Mouse (Mus musculus) forebrain, embryonic 11.5 days (tissue): ENCODE measurements around the gene Fmo1. TPM values are rescaled to one million over a fixed set of nuclear protein-coding genes. Genes with fewer than 3 reads are reported as not detected.

Source experiments
- ATAC-seq: fragments of 200-750 bp; cut with Nextera tagmentation; replicated peaks from 2 replicates; pipeline ENCODE4 v1.8.0; 2017; ENCODE audit warnings: moderate TSS enrichment; ENCODE audit not compliant: low FRiP score
- DNase-seq: peaks from one replicate; pipeline ENCODE4 v3.0.0-alpha.2; 2017; ENCODE audit warnings: low spot score
- H3K27ac ChIP-seq: fragments of 300-500 bp; sonication (generic); 2 replicates; pipeline ENCODE4 v1.5.1; 2014; ENCODE audit warnings: low read depth, low read length
- H3K27me3 ChIP-seq: fragments of 300-500 bp; sonication (generic); 2 replicates; pipeline ENCODE4 v1.6.1; 2014; ENCODE audit warnings: mild to moderate bottlenecking, low read length, mixed read lengths; ENCODE audit not compliant: control insufficient read depth, insufficient read depth
- H3K36me3 ChIP-seq: fragments of 300-500 bp; sonication (generic); 2 replicates; pipeline ENCODE4 v1.6.1; 2014; ENCODE audit warnings: mild to moderate bottlenecking, low read length, moderate library complexity, mixed read lengths; ENCODE audit not compliant: control insufficient read depth, insufficient read depth
- H3K4me1 ChIP-seq: fragments of 300-500 bp; sonication (generic); replicated peaks from 2 replicates; pipeline ENCODE4 v1.6.1; 2014; ENCODE audit warnings: low read length, mixed read lengths; ENCODE audit not compliant: control insufficient read depth, insufficient read depth
- H3K4me2 ChIP-seq: fragments of 300-500 bp; sonication (generic); 2 replicates; pipeline ENCODE4 v1.6.1; 2014; ENCODE audit warnings: low read depth, mild to moderate bottlenecking, low read length, moderate library complexity, mixed read lengths; ENCODE audit not compliant: severe bottlenecking
- H3K4me3 ChIP-seq: fragments of 300-500 bp; sonication (generic); 2 replicates; pipeline ENCODE4 v1.5.1; 2014; ENCODE audit warnings: low read depth, low read length
- H3K9ac ChIP-seq: fragments of 300-500 bp; sonication (generic); 2 replicates; pipeline ENCODE4 v1.6.1; 2014; ENCODE audit warnings: low read length
- H3K9me3 ChIP-seq: fragments of 300-500 bp; sonication (generic); 2 replicates; pipeline ENCODE4 v1.6.1; 2016; ENCODE audit warnings: low read length, mixed read lengths; ENCODE audit not compliant: control insufficient read depth
- WGBS: fragments of 180-500 bp; shearing (Covaris S2); extraction: QIAGEN DNeasy Blood & Tissue Kit; methylation state at CpG from one replicate; pipeline ENCODE4 v1.1.7; 2014; 5-methylcytosine and 5-hydroxymethylcytosine counted together
- polyA plus RNA-seq: library from polyadenylated mRNA; unstranded; fragments of >200 nt; fragmentation: Nextera tagmentation; extraction: Ambion mirVana; gene quantifications from 2 replicates; pipeline ENCODE4 v1.2.1, GENCODE M21; 2014

Gene Fmo1
- polyA plus RNA-seq: 15.3 and 19.9 TPM in 2 replicates

DNA sequence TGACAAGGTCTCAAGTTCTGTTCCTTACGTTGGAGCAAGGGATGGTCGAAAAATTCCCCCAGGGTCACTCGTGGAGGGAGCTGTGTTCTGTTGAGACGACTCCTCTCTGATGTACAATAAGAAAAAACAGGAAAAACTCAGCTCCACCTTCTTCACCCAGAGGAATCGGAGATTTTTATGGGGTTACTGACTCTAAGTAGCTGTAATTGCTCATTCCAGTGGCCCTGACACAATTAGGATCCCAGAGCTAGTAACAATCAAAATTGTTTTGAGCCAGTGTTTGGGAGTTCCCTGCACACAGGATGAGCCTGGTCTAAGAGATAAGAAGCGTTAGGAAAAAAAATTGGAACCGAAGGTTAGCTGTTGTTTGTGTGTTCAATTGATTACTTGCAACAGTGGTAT is at the start of gene Fmo1:
TSS of gene Fmo1 (minus strand) at position 331 of the 402 bp plus-strand sequence.
- Histone ChIP-seq H3K4me2 (no peak within 1 kb of the TSS), H3K36me3 (no peaks in the 10 kb centered on the region), H3K27me3 (no peaks in the 10 kb centered on the region), H3K9me3 (no peaks in the 10 kb centered on the region), H3K9ac (no peak within 1 kb of the TSS), H3K27ac (no peak within 1 kb of the TSS), H3K4me1 (no peaks in the 10 kb centered on the region), H3K4me3 (no peak within 1 kb of the TSS)
- WGBS: 77% methylated on average over 7 of the region's 7 CpGs
- ATAC-seq (no peak), DNase-seq (no peak)

DNA sequence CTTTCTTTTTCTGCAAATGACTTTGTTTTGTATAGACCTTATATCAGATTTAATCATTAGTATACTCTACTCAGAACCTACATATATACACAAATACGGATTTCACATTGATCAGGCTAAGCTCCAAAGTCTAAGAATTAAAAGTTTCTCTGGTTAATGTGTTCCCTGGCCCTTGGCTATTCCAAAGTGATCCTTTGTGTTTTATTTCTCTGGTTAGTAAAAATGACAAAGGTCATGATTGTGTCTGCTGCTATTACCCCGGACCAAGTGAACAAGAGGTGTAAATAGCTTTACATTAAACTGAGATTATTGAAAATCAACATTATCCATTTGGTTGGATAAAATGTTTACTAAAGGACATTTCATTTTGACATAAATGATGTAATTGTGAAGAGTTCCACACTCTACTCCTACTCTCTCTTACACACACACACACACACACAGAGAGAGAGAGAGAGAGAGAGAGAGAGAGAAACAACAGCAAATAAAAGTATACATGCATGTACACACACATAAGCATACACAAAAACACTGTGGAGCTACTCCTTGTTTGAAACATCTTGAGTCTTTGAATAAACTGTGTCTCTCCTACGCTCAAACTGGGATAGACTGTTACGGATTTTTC is 48.6 kb upstream of the Fmo1 start:
- H3K4me3 ChIP-seq: no peak overlapping the region
- H3K36me3 ChIP-seq: no peaks in the 10 kb centered on the region
- H3K9me3 ChIP-seq: no peaks in the 10 kb centered on the region
- DNase-seq: no peak
- ATAC-seq: no peak
- 85% methylated on average over 4 of the region's 4 CpGs for WGBS
- no peak overlapping the region for H3K4me2 ChIP-seq
- H3K9ac ChIP-seq: no peak overlapping the region
- H3K27me3 ChIP-seq: no peaks in the 10 kb centered on the region
- no peaks in the 10 kb centered on the region for H3K4me1 ChIP-seq
- no peak overlapping the region for H3K27ac ChIP-seq

DNA sequence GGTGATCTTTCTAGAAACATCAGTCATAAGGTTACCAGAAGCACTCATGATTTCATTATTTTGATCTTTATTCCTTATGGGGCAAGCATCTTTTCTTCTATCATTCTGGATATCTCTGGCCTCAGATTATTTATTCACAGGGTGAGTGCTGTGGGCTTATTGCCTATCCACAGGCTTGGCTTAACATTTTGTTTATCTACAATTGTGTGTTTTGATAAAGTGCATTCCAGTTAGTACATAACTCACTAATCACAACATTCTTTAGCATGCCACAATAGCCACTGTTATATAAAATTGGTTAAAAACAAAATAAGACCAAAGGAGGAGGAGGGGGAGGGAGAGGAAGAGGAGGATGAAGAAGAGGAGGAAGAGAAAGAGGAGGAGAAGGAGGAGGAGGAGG is 45.7 kb upstream of the Fmo1 start:
- Histone ChIP-seq H3K36me3 (no peaks in the 10 kb centered on the region), H3K4me3 (no peak overlapping the region), H3K9me3 (no peaks in the 10 kb centered on the region), H3K27me3 (no peaks in the 10 kb centered on the region), H3K4me1 (no peaks in the 10 kb centered on the region), H3K4me2 (no peak overlapping the region), H3K9ac (no peak overlapping the region), H3K27ac (no peak overlapping the region)
- ATAC-seq (no peak), DNase-seq (no peak)

DNA sequence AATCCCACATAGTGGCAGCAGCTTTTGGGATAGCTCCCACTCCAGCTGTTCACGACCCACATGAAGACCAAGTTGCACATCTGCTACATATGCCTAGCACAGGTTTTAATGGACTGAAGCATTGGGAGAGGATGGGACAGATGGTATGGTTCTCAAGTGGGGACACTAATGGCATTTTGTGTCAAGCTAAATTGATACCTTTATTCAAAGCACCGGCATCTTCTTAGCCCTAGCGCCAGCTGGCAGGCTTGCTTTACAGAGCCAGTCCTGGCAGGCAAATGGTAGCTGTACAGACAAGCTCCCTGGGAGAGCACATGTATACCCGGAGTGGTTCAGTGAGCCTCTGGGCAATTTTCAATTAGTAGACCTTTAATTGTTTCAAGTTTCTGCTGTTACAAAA is 35.5 kb upstream of the Fmo1 start:
- no peak overlapping the region for H3K27ac ChIP-seq
- no peak overlapping the region for H3K4me2 ChIP-seq
- no peaks in the 10 kb centered on the region for H3K9me3 ChIP-seq
- H3K27me3 ChIP-seq: no peaks in the 10 kb centered on the region
- H3K4me3 ChIP-seq: no peak overlapping the region
- H3K36me3 ChIP-seq: no peaks in the 10 kb centered on the region
- no peak overlapping the region for H3K9ac ChIP-seq
- ATAC-seq (0 out of 2 replicates have a peak, but pooled peaks have one; percentile 51), DNase-seq (no peak)
- WGBS: 71% methylated on average over 4 of the region's 4 CpGs
- H3K4me1 ChIP-seq: no peaks in the 10 kb centered on the region

DNA sequence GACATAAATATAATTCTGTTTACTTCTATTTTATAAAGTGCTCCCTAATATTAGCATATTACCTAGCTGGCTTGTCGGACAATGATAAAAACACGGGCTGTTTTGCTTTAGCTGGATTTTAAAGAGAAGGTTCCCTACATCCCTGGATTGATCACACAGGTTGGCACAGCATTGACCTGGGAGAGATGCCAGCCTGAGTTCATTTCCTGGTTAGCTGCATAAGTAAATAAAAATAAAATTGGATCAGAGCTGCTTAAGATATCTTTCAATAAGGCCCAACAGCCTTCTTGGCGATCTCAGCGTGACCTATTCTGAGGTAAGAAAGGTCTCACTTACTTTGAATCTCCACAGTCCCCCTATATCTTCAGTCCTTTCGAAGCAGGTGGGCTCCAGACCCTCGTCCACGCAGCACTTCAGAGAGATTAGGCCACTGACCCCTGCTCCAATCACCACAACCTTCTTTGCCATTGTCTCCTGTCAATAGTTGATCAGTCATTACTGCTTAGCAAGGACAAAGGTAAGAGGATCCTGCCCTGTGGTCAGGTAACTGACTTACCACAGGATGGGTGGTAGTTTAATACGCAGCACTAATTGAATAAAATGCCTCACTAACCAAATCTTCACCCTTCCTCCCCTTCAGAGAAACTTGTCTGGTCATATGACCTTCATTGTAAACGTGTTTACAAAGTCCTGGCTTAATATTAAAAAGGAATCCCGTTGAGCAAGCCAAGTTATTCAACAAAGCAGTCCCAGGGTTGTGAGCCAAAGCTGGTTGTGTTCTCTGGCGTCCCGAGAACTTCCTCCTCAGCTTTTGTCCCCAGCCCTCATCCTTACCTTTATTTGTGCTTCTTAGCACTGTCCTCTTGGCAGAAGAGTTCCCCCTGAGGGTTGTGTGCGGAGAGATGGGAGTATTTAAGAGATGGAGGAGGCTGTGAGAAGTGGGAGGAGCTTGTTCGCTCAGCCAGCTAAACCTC is 31.7 kb upstream of the Fmo1 start, which contains the start of gene Fmo2:
TSS of gene Fmo2 (minus strand) at position 889 of the 974 bp plus-strand sequence.
- DNase-seq (no peak), ATAC-seq (no peak)
- no peaks in the 10 kb centered on the region for H3K9me3 ChIP-seq
- H3K9ac ChIP-seq: no peak within 1 kb of the TSS
- H3K36me3 ChIP-seq: no peaks in the 10 kb centered on the region
- H3K4me2 ChIP-seq: no peak within 1 kb of the TSS
- WGBS: 69% methylated on average over 14 of the region's 14 CpGs
- no peak within 1 kb of the TSS for H3K27ac ChIP-seq
- no peaks in the 10 kb centered on the region for H3K27me3 ChIP-seq
- no peak within 1 kb of the TSS for H3K4me3 ChIP-seq
- no peaks in the 10 kb centered on the region for H3K4me1 ChIP-seq

DNA sequence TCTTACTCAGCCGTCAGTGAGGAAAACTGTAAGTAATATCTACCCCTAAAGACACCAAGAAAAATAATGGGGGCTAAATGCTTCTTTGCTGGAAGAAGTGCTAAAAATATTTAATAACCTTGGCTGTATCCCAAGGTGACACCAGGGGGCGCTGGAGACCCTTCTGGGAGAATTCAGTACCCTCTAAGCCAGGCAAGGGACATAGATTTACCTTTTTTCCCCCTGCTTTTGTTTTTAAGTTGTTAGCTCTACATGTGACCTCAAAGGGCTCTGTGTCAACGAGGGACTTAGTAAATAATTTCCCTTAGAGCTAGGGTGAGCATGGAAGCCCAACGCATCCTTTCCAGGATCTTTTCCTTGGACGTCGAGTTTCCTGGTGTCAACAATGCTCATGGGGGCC is 29.5 kb upstream of the Fmo1 start:
- no peak overlapping the region for H3K27ac ChIP-seq
- WGBS: 46% methylated on average over 6 of the region's 6 CpGs
- H3K27me3 ChIP-seq: no peaks in the 10 kb centered on the region
- no peaks in the 10 kb centered on the region for H3K36me3 ChIP-seq
- no peaks in the 10 kb centered on the region for H3K4me1 ChIP-seq
- no peaks in the 10 kb centered on the region for H3K9me3 ChIP-seq
- no peak overlapping the region for H3K4me3 ChIP-seq
- no peak overlapping the region for H3K9ac ChIP-seq
- no peak overlapping the region for H3K4me2 ChIP-seq
- ATAC-seq (peak; percentile 68), DNase-seq (peak; percentile 83)

DNA sequence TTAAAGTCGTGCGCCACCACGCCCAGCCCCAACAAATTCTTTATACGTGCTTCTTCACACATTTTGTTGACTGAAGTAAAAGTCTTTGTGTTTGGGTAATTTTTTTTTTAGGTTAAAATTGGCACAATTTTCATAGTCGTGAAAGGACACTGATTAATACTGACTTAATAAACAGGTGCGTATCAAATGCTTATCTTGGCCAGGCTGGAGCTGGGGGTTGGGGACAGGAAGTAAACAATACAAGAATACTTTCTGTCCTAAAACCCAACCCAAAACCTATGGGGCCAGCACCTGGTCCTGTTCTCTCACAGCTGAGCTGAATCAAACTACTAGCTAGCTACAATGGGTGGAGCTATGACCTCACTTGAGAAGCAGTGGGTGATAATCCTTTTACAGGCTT is 26.6 kb upstream of the Fmo1 start:
- ATAC-seq (no peak), DNase-seq (no peak)
- H3K27me3 ChIP-seq: no peaks in the 10 kb centered on the region
- H3K4me3 ChIP-seq: no peak overlapping the region
- 88% methylated on average over 6 of the region's 6 CpGs for WGBS
- H3K9me3 ChIP-seq: no peaks in the 10 kb centered on the region
- no peak overlapping the region for H3K4me2 ChIP-seq
- no peak overlapping the region for H3K9ac ChIP-seq
- no peaks in the 10 kb centered on the region for H3K4me1 ChIP-seq
- no peaks in the 10 kb centered on the region for H3K36me3 ChIP-seq
- no peak overlapping the region for H3K27ac ChIP-seq

DNA sequence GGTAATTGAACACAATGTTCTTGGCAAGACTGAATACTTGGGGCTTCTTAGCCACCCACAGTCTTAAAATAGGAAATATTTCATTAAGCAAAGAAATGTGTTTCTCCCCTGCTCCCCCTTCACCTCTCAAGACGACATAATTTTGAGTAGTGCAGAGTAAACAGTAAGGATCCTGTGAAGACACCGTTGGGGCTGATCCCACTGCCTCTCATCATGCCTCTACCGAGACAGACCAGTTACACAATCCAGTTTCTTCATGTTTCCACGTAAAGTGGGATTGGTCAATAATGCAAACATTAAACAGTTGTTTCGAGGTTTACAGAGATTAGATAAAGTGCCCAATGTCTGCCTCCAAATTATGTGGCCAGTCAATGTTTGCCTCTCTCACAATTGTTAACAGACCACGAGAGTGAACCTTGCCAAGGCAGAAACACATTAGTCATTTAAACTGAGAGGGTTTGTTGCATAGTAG is 25.6 kb upstream of the Fmo1 start:
- WGBS: 85% methylated on average over 6 of the region's 6 CpGs
- no peak overlapping the region for H3K4me2 ChIP-seq
- no peaks in the 10 kb centered on the region for H3K36me3 ChIP-seq
- H3K4me1 ChIP-seq: no peaks in the 10 kb centered on the region
- H3K27ac ChIP-seq: no peak overlapping the region
- H3K27me3 ChIP-seq: no peaks in the 10 kb centered on the region
- no peak for DNase-seq
- no peak overlapping the region for H3K9ac ChIP-seq
- ATAC-seq: no peak
- no peak overlapping the region for H3K4me3 ChIP-seq
- no peaks in the 10 kb centered on the region for H3K9me3 ChIP-seq
